Mouse (Mus musculus) T-helper 17 cell (primary cell): ENCODE data around the gene Mlx.

Experiments used
- in situ Hi-C, 2 experiments: fragments of 300-600 bp; cut with MboI, MseI; formaldehyde crosslinking; loops; 1 replicate in 1 of 2; 2 replicates in 1 of 2; pipeline ENCODE4 v1.15.1; 2025; ENCODE audit warnings: high pct_unique_total_duplicates in 2 of 2

Gene Mlx

GRCm38 (mm10) chr11:101133037-101133436 lies 46.0 kb downstream of the Mlx start:
- in situ Hi-C loops, result no loop called here

DNA sequence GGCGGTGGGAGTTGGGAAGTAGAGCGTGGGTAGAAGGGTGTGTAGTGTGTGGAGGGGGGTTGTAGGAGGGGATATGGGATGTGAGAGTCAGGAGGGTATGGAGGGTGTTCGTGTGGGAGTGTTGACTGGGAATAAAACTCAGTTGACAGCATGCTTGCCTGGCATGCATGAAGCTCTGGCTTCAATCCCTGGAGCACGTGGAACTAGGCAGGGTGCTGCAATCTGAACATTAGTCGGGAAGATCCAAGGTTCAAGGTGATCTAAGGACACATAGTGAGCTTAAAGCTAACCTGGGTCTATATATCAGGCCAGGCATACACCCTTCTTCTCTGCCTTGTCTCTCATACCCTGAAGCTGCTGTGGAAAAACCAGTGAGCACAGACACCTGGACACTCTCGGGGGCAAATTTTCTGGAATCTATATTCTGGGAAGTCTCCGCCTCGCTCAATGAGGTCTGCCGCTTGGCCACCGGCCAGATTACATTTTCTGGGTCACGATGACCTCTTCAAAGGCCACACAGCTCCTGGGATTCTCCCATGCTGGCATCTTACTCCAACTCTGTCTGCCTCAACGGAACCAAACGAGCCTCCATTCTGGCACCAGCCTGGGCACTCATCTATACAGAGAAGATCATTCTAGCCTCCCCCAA lies 47.3 kb downstream of the Mlx start:
- in situ Hi-C loops, result no loop called here

- in situ Hi-C loops, result no loop called here
Measured at GRCm38 (mm10) chr11:101137000-101137399, 49.9 kb downstream of the Mlx start.

GRCm38 (mm10) chr11:101138536-101139181 lies 51.6 kb downstream of the Mlx start:
- in situ Hi-C loops, result no loop called here

DNA sequence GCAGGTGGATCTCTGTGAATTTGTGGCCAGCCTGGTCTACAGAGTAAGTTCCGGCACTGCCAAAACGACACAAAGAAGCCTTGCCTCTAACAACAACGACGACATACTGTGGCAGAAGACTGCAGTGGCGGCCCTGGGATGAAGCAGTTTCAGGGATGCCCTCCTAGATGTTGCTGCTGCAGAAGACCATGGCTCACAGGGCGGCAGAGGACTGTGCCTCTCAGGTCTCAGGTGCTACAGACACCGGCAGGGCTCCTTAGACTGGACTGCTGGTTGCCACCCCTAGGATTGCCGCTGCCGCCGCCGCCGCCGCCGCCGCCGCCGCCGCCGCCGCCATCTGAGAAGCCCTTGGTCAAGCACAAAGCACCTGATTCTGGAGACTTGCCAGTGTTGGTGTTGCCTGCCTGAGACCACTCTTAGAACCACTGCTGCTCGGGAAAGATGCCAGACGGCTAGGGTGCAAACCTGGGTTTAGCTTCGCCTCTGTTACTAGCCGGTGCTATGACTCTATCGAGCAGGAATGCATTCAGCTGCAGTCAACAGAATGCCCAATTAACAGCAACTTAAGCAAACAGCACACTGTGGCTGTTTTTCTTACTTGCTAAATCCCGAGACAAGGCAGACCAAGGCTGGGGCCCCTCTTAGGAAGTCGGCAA lies 53.2 kb downstream of the Mlx start:
- in situ Hi-C loops, result no loop called here

DNA sequence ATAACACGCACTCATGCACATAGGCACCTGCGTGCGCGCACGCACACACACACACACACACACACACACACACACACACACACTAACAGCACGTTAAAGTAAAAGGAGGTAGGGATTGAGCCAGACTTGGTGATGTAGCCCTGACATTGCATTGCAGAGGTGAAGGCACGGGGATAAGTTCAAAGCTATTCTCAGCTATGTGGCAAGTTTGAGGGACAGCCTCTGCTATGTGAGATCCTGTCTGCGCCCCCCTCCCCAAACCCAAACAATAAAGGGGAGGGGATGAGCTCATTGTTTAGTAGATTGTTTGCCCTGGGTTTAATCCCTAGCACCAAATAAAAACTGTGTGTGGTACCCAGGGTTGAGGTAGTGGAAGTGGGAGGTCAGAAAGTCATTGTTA lies 54.0 kb downstream of the Mlx start:
- in situ Hi-C loops, result no loop called here
